Mouse (Mus musculus) mouse embryonic stem cell (cell line): ENCODE measurements around the gene Whrn.

Source experiments
- in situ Hi-C, 2 experiments: fragments of 300-500 bp; cut with MboI; formaldehyde crosslinking; loops; 1 replicate in 1 of 2; 3 replicates in 1 of 2; pipeline ENCODE4 v1.14.3; 2019 to 2020; ENCODE audit warnings: low sequenced_read_pairs in 2 of 2, low pct_unique_long_range_greater_than_20kb in 1 of 2, mixed read lengths in 1 of 2; ENCODE audit not compliant: unreplicated experiment in 1 of 2

Whrn gene

GRCm38 (mm10) chr4:63496312-63496711 is 521 bp upstream of the Whrn start:
- in situ Hi-C loops = no loop called here

GRCm38 (mm10) chr4:63494967-63495914 is 550 bp downstream of the Whrn start:
- in situ Hi-C loops = no loop called here

- in situ Hi-C loops = no loop called here
These were observed 1.3 kb downstream of the Whrn start for GRCm38 (mm10) chr4:63494401-63494966.

DNA sequence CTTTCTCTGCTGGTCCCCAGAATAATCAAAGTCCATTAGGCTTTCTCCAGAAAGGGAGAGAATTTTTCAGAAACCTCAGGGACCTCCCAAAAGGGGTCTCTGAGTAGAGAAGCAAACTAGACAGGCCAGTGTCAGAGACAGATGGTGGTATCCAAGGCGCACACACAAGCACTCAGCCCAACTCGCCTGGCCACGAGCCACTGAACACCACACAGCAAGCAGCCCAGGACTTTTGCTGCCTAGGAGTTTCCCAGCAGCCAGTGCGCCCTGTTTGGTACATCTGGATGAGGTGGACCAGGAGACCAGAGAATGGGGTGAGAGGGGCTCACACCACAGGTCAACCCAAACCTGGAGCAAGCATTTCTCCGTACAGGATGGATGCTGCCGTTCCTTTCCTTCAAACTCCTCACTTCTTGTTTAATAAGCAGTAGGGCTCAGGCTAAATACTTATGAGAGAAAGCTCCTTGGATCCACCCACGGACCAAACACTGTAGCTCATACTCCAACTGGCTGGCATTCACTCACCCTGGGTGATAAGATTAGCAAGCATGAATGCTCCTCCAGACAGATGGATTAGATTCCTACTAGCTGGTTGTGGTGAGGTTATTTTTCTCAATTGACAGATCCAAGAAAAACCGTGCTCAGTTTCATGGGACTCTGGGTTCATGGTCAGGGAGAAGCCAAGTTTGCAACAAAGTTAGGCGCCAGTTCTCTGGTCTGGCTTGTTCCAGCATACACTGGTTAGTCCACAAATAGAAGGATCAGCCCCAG is 2.3 kb downstream of the Whrn start:
- in situ Hi-C loops = no loop called here

DNA sequence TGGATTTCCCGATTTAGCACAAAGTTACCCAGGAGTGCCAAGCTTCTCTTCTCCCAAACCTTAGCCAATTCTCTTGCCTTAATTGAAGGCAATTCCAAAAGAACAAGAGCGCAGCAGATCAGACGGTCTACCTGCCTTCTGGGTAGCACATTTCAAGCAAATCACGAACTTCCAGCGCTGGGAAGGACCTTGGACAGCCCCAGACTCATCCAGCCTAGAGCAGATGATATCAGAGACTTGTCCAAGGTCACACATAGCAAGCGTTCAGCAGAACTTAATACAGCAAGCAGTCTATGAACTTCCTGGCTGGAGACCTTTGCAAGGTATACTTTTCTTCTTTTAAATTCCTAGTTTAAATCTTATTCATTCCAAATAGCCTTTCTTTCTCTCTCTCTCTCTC is 4.3 kb downstream of the Whrn start:
- in situ Hi-C loops = no loop called here

- in situ Hi-C loops = no loop called here
These were observed 5.6 kb downstream of the Whrn start for GRCm38 (mm10) chr4:63490146-63490545.

GRCm38 (mm10) chr4:63489676-63490075 is 6.1 kb downstream of the Whrn start:
- in situ Hi-C loops = no loop called here

- in situ Hi-C loops = no loop called here
These were observed 7.9 kb downstream of the Whrn start for GRCm38 (mm10) chr4:63487916-63488315.

DNA sequence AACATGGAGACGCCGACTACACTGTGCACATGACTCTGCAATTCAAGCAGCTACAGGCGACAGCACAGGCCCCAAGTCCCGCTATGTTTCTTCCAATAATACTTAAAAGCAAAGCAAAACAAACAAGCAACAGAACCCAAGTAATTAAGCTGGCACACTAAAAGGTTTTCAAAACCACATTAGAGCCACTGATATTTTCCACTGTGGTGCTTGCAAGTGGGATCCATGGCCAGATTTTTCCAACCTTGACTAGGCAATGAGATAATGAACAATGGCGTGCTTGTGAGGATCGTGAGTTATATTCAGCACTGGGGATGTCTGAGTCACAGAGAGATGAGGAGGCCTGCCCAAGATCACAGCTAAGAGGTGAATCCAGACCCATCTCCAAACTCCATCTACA is 8.5 kb downstream of the Whrn start:
- in situ Hi-C loops = no loop called here

- in situ Hi-C loops = no loop called here
These were observed 9.3 kb downstream of the Whrn start for GRCm38 (mm10) chr4:63486523-63486922.

- in situ Hi-C loops = no loop called here
These were observed 12.1 kb downstream of the Whrn start for GRCm38 (mm10) chr4:63483741-63484140.

GRCm38 (mm10) chr4:63480845-63481167 is 15.0 kb downstream of the Whrn start:
- in situ Hi-C loops = no loop called here

GRCm38 (mm10) chr4:63480098-63480844 is 15.5 kb downstream of the Whrn start:
- in situ Hi-C loops = no loop called here

- in situ Hi-C loops = no loop called here
These were observed 17.8 kb downstream of the Whrn start for GRCm38 (mm10) chr4:63478036-63478435.

- in situ Hi-C loops = no loop called here
These were observed 18.9 kb downstream of the Whrn start for GRCm38 (mm10) chr4:63476891-63477290.

DNA sequence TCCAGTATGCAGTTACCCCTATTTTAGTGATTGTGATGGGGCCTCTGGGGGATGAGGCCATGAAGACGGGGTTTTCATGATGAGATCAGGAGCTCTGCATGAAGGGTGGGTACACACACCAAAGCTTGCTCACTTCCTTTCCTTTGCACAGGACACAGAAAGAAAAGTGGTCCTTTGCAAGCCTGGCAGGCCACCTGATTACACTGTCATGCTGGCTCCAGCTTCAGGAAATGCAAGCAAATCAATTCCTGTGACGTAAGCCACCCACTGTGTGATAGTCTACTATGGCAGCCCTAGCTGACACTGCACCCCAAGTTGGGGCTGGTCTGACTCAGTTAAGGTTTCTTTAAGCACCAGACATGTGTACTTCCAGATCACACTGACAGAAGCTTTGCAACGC is 20.6 kb downstream of the Whrn start:
- in situ Hi-C loops = no loop called here

- in situ Hi-C loops = no loop called here
These were observed 21.4 kb downstream of the Whrn start for GRCm38 (mm10) chr4:63474439-63474838.

GRCm38 (mm10) chr4:63467338-63467737 is 28.5 kb downstream of the Whrn start:
- in situ Hi-C loops = no loop called here

DNA sequence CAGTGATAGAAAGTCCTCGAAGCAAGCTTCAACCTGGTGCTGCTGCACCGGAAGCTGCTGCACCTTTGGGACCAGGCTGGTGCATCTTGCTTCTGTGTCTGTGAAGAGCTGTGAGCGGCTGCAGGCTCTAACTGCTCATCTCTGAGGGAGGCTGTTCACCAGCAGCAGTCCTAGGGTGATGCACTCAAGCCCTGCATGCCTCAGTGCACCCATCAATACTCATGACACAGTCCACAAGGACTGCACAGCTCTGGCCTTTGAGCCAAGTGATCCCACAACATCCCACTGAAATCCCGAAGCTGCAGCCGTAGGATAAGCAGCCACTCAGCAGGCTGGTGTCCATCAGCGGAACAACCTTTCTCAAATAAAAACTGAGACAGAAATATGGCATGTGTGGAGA is 29.6 kb downstream of the Whrn start:
- in situ Hi-C loops = no loop called here
